Mouse (Mus musculus): Measurements from ENCODE around the gene Lsm14a. TPM values are rescaled to one million over a fixed set of nuclear protein-coding genes. Genes with fewer than 3 reads are reported as not detected.

Lsm14a gene
- total RNA-seq, 4 experiments from 2014 or later: 80.6 to 95.3 (median 90.6) TPM

DNA sequence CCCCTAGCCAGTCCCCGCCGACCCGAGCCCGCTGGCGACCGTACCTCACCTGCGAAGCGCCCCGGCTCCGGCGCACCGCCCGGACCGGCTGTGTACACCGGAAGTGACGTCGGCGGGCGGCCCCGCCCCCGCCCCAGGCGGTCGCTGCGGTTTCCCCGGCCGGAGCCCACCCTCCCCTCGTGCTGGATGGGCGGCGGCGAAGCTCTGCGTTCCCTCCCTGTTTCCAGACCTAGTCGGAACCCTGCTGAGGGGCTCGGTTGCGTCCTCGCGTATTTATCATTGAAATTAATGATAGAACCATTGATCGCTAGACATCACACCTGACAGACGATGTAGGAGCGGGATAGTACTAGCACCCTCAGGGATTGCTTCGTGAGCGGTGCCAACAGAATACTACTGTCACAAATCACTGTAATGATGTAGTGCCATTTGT is 79.7 kb downstream of the Lsm14a start, which contains the start of gene 4931406P16Rik:
4931406P16Rik (minus strand) TSS at position 109 of the 433 bp plus-strand sequence.
- DNase-seq (ENCODE audit: low spot score in 2 of 2): peak; percentile 70 to 82

DNA sequence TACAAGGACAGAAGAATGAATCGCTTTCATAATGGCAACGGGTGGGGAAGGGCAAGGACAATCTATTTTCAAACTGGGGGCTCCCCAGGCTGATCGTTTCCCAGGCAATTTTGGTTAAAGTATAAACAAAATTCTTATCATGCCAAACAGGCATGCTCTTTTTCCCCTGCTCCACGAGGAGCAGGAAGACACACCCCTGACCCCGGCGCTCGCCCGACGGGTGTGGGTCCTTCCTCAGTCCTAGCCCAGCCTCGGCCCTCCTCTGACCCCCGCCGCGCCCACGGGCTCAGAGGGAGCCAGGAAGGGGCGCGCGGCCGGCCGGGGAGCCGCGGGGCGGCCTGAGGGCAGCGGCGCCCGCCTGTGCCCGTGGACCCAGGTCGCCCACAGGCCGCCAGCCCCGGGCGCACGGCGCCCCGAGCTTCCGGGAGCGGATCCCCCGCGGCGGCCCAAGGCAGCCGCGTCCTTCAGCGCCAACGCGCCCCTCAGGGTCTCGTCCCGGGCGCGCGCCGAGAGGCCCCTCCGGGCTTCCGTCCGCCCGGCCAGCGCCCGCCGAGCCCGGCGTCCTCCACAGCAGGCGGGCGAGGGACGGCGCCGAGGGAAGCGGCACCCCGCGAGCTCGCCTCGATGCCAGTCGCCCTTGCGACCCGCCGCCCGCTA is 80.2 kb downstream of the Lsm14a start:
- DNase-seq (ENCODE audit: low spot score in 2 of 2): peak in 1 of 2 experiments; percentile 8

DNA sequence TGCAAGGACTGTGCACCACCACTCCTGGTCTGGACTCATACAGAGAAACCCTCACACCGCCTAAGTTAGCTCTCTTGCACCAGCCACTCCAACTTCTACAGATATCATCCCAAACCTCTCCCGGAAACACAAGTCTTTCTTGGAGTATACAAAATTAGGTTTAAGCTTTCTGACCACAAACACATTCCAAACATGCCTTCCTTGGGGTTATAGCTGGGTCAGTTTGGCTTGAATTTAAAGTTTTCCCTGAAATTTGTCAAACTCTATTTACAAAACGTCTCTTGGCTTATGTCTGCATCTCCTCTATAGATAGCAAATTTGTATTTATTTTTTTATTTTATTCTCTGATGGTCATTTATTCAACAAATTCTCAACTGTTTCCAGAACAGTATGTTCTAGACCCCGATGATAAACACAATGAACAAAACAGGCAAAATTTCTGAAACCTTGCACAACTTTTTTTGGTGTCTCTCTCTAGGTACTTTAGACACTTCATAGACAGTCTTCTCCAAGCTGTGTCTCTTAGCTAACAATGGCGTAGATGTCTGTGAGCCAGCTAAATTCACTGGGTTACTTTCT is 83.8 kb downstream of the Lsm14a start:
- no peak for DNase-seq (ENCODE audit: low spot score in 2 of 2)

DNA sequence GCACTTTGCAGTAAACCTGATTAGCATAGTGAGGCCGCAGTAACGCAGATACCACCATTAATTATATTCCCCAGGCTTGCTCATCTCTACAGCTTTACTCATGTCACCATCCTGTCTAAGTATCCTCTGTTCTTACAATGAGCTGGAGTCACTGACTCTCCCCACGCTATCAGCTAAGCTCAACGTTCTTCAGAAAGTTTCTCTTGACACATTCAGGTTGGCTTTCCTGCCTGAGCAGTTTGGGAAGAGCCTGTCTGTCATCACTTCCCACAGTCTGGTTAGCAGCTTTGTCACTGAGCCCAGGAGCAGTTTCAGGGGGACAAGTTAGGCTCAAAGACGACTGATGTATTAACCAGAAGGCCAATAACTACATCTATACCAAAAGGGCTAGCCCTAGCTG is 84.5 kb downstream of the Lsm14a start:
- no peak for DNase-seq (ENCODE audit: low spot score in 2 of 2)

DNA sequence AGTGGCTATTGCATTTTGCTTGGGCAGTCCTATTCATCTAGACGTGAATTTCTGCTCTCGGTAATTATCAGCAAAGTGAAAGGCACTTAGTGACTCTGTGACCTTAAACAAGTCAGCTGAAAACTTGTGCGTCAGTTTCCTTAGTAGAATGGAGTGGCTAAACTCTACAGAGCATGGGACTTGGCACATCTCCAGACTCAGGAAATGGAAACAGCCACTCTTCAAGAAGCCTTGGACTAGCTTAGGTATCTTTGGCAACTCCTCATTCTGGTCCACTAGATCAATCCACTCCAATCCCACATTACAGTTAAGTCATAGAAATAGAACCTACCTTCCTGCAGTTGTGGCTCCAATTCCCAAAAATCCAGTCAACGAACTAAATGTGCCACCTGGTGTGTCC is 87.7 kb downstream of the Lsm14a start:
- DNase-seq (ENCODE audit: low spot score in 2 of 2): no peak

DNA sequence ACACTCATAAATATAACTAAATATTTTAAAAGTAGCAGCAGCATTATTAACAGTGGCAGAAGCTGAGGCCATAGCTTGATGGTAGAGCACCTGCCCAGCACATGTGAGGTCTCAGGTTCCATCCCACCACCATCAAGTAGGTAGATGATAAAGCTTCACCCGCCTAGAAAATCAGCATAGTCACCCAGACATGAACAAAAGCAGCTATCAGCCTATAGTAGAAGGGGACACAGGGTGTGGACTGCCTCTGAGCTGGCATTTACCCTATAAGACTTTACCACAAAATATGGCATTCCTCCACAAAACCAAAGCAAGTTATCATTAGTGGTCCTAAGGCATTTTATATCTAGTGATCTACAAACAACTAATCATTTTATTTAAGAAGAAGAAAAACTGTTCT is 90.5 kb downstream of the Lsm14a start:
- no peak for DNase-seq (ENCODE audit: low spot score in 2 of 2)

DNA sequence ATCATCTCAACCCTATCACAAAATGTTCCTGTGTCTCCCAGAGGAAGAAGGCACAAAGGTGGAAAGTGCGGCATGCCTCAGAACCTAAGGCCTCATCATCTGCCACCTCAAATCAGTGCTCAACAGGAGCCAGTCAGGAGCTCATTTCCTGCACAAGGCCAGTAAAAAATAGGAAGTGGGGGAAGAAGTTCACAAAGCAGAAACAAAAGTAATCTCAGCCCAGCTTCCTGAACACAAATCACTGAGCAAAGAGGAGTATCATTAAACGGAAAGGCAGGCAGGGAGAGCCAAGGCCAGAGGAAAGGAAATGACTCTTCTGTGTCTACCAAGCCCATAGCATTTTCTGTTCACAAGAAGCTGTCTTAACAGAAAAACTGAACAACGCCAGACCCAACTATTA is 91.2 kb downstream of the Lsm14a start:
- DNase-seq (ENCODE audit: low spot score in 2 of 2): no peak

DNA sequence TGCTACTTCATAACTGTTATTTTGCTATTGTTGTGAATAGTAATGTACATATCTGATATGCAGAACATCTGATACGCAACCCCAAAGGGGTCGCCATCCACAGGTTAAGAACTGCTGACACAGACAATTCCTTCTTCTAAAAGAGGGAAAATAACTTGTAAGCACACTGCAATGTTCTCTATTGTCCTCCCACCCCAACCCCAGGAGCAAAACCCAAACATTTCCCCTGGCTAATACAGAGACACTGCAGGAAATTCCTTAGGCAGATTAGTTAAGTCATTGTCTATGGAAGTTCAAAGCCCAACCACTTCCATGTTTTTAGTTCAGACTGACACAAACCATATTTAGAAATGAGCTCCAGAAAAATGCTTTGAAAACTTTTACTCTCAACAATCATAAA is 94.3 kb downstream of the Lsm14a start:
- DNase-seq (ENCODE audit: low spot score in 2 of 2): no peak

DNA sequence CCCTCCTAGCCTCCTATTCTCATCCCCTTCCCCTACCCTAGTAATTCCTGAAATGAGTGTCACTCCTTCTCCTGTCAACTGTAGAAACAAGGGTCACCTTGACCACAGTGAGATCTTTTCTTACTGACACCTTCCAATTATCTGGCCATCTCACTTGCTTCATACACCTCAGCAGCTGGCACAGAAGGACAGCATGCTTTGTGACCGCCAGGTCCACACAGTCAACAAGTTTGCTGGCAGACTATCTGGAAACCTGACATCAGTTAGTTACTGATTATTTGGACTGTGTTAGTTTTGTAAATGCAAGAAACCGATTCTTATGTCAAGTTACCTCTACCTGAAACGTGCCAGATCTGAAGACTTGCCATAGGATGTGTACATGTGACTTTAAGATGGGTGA is 97.0 kb downstream of the Lsm14a start:
- DNase-seq (ENCODE audit: low spot score in 2 of 2): no peak

Other genes starting within 250 kb of the Lsm14a start
- 10 to 100 TPM; 81.8 to 91.5 (median 88.2) TPM for gene Uba2, start 223.7 kb downstream of the Lsm14a start, total RNA-seq (2022)
- gene Pdcd2l, start 196.7 kb downstream of the Lsm14a start, total RNA-seq (2022): 10 to 100 TPM; 22.8 to 28.3 (median 24.4) TPM
- gene Gpi1, start 163.0 kb downstream of the Lsm14a start, total RNA-seq (2022): 100 to 1,000 TPM; 765 to 848 (median 808) TPM
- gene Gm6096, start 142.3 kb downstream of the Lsm14a start, total RNA-seq (2022): not detected
- 10 to 100 TPM; 41.2 to 45.6 (median 41.6) TPM for gene 4931406P16Rik, start 79.8 kb downstream of the Lsm14a start, total RNA-seq (2022)